Mouse (Mus musculus): ENCODE measurements at regions not wholly inside any gene's neighbourhood (a gene's known extent, or its start where the extent isn't known, plus 50 kb on each side); places are given as distances from the start of the nearest gene placed in this dataset.

GRCm38 (mm10) chr6:99813102-99813501 is 86.9 kb upstream of the Prok2 start:
- TF ChIP-seq CTCF (IDR thresholded peaks at IDR 0.05; ENCODE audit: low read depth) (no peak), EP300 (IDR thresholded peaks at IDR 0.05; ENCODE audit: low read depth) (no peak)
